Mouse (Mus musculus): ENCODE results near the gene Camk1g. TPM values are rescaled to one million over a fixed set of nuclear protein-coding genes. Genes with fewer than 3 reads are reported as not detected.

The Camk1g gene
- polyA plus RNA-seq, 1 experiment from 2014 or later, result 6.9 TPM

GRCm38 (mm10) chr1:193392266-193392665 is 22.2 kb upstream of the Camk1g start:
- Histone ChIP-seq H3K4me1 (replicated peaks) (peaks cover 46% of the 10 kb centered on the region), H3K9me3 (replicated peaks) (no peaks in the 10 kb centered on the region), H3K9ac (no peak overlapping the region), H3K27ac (ENCODE audit: poor library complexity, severe bottlenecking) (no peak overlapping the region), H3K36me3 (no peaks in the 10 kb centered on the region), H3K27me3 (replicated peaks) (no peaks in the 10 kb centered on the region), H3K4me2 (no peak overlapping the region), H3K4me3 (no peak overlapping the region)
- 84% methylated on average over 3 of the region's 3 CpGs for WGBS
- no peak for ATAC-seq (ENCODE audit: insufficient number of reproducible peaks, low FRiP score)

DNA sequence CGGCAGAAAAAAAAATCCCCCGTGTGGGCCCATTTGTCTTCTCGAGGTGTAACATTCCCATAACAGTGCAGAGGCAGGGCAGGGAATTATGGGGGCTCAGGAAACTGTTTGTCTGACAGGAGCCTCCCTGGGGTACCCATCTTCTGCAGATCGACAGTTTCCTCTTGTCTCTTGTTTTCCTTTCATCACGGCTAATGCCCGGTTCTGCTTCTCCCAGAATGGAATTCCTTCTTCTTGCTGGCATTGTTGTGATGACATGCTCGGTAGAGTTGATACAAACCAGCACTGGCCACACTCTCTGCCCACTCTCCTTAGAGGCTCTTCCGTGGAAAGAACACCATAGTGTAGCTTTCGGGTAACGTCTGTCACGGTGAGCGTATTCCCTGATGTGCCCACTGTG is 19.9 kb upstream of the Camk1g start:
- no peak for ATAC-seq (ENCODE audit: insufficient number of reproducible peaks, low FRiP score)
- no peaks in the 10 kb centered on the region for H3K36me3 ChIP-seq
- H3K4me1 ChIP-seq (replicated peaks), result peaks cover 47% of the 10 kb centered on the region
- peak overlapping the region; percentile 24; the same call in 1 of the 2 replicates for H3K4me2 ChIP-seq
- 18% methylated on average over 12 of the region's 12 CpGs for WGBS
- H3K9ac ChIP-seq, result no peak overlapping the region
- no peaks in the 10 kb centered on the region for H3K9me3 ChIP-seq (replicated peaks)
- peak overlapping the region; percentile 26; the same call in 1 of the 2 replicates for H3K27ac ChIP-seq (ENCODE audit: poor library complexity, severe bottlenecking)
- no peak overlapping the region for H3K4me3 ChIP-seq
- no peaks in the 10 kb centered on the region for H3K27me3 ChIP-seq (replicated peaks)

- WGBS, result 10% methylated on average over 3 of the region's 3 CpGs
- no peak for ATAC-seq (ENCODE audit: insufficient number of reproducible peaks, low FRiP score)
- Histone ChIP-seq H3K36me3 (no peaks in the 10 kb centered on the region), H3K27ac (ENCODE audit: poor library complexity, severe bottlenecking) (peak overlapping the region; percentile 26; the same call in 1 of the 2 replicates), H3K4me2 (no peak overlapping the region), H3K4me3 (no peak overlapping the region), H3K4me1 (replicated peaks) (peaks cover 47% of the 10 kb centered on the region), H3K27me3 (replicated peaks) (no peaks in the 10 kb centered on the region), H3K9me3 (replicated peaks) (no peaks in the 10 kb centered on the region), H3K9ac (no peak overlapping the region; the same call in 1 of the 2 replicates)
Observed at GRCm38 (mm10) chr1:193389505-193389904, 19.4 kb upstream of the Camk1g start.

GRCm38 (mm10) chr1:193387241-193387640 is 17.1 kb upstream of the Camk1g start:
- H3K4me1 ChIP-seq (replicated peaks), result peaks cover 56% of the 10 kb centered on the region
- no peak overlapping the region for H3K4me3 ChIP-seq
- H3K27ac ChIP-seq (ENCODE audit: poor library complexity, severe bottlenecking), result no peak overlapping the region

DNA sequence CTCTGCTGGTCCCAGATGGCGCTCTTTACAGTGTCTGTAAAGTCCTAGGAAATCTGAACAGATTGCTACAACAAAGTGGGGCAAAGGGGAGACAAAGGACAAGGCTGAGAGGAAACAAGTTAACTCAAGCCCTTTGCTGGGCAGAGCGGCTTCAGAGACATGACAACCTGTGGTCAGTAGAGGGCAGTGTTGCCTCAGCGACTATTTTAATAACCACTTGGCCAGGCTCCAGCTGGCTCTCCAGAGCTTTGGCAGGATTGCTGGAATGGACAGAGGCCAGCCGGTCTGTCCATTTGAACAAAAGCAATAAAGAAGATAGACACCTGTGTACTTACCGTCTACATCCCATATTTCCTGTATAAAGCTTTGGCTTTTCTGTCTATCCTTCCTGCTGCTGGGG is 16.0 kb upstream of the Camk1g start:
- Histone ChIP-seq H3K27ac (ENCODE audit: poor library complexity, severe bottlenecking) (no peak overlapping the region), H3K4me1 (replicated peaks) (peaks cover 62% of the 10 kb centered on the region), H3K36me3 (no peaks in the 10 kb centered on the region), H3K9ac (no peak overlapping the region), H3K4me3 (no peak overlapping the region), H3K9me3 (replicated peaks) (no peaks in the 10 kb centered on the region), H3K27me3 (replicated peaks) (no peaks in the 10 kb centered on the region), H3K4me2 (no peak overlapping the region)
- ATAC-seq (ENCODE audit: insufficient number of reproducible peaks, low FRiP score), result no peak
- 5% methylated on average over 5 of the region's 5 CpGs for WGBS

More at GRCm38 (mm10) chr1:193387241-193387640, 17.1 kb upstream of the Camk1g start:
- H3K4me2 ChIP-seq, result no peak overlapping the region
- H3K36me3 ChIP-seq, result no peaks in the 10 kb centered on the region
- no peak for ATAC-seq (ENCODE audit: insufficient number of reproducible peaks, low FRiP score)
- no peak overlapping the region for H3K9ac ChIP-seq
- no peaks in the 10 kb centered on the region for H3K27me3 ChIP-seq (replicated peaks)
- H3K9me3 ChIP-seq (replicated peaks), result no peaks in the 10 kb centered on the region
- WGBS, result 49% methylated on average over 2 of the region's 2 CpGs

GRCm38 (mm10) chr1:193382841-193383462 is 12.9 kb upstream of the Camk1g start:
- no peaks in the 10 kb centered on the region for H3K27me3 ChIP-seq (replicated peaks)
- H3K9ac ChIP-seq, result peak overlapping the region; percentile 50
- peak overlapping the region; percentile 75 for H3K27ac ChIP-seq (ENCODE audit: poor library complexity, severe bottlenecking)
- peak; percentile 38; the same call in 1 of the 2 replicates for ATAC-seq (ENCODE audit: insufficient number of reproducible peaks, low FRiP score)
- 7% methylated on average over 8 of the region's 8 CpGs for WGBS
- H3K4me2 ChIP-seq, result peak overlapping the region; percentile 77
- H3K36me3 ChIP-seq, result no peaks in the 10 kb centered on the region
- H3K4me3 ChIP-seq, result peak overlapping the region; percentile 44
- no peaks in the 10 kb centered on the region for H3K9me3 ChIP-seq (replicated peaks)
- H3K4me1 ChIP-seq (replicated peaks), result peaks cover 34% of the 10 kb centered on the region

- Histone ChIP-seq H3K36me3 (no peaks in the 10 kb centered on the region), H3K27ac (ENCODE audit: poor library complexity, severe bottlenecking) (peak overlapping the region; percentile 75)
Observed at GRCm38 (mm10) chr1:193382435-193382834, 12.3 kb upstream of the Camk1g start.

GRCm38 (mm10) chr1:193381597-193382404 is 11.7 kb upstream of the Camk1g start:
- 0 out of 2 replicates have a peak overlapping the region, but pooled peaks have one; percentile 6 for H3K9ac ChIP-seq
- H3K27ac ChIP-seq (ENCODE audit: poor library complexity, severe bottlenecking), result peak overlapping the region; percentile 75
- peak; percentile 55 for ATAC-seq (ENCODE audit: insufficient number of reproducible peaks, low FRiP score)
- H3K4me1 ChIP-seq (replicated peaks), result peaks cover 25% of the 10 kb centered on the region
- H3K9me3 ChIP-seq (replicated peaks), result no peaks in the 10 kb centered on the region
- no peaks in the 10 kb centered on the region for H3K36me3 ChIP-seq
- H3K4me2 ChIP-seq, result peak overlapping the region; percentile 77
- H3K4me3 ChIP-seq, result peak overlapping the region; percentile 44
- H3K27me3 ChIP-seq (replicated peaks), result no peaks in the 10 kb centered on the region
- 21% methylated on average over 11 of the region's 11 CpGs for WGBS

More at GRCm38 (mm10) chr1:193382435-193382834, 12.3 kb upstream of the Camk1g start:
- H3K9me3 ChIP-seq (replicated peaks), result no peaks in the 10 kb centered on the region
- no peaks in the 10 kb centered on the region for H3K27me3 ChIP-seq (replicated peaks)
- peak overlapping the region; percentile 50 for H3K9ac ChIP-seq
- peaks cover 32% of the 10 kb centered on the region for H3K4me1 ChIP-seq (replicated peaks)
- peak; percentile 76 for ATAC-seq (ENCODE audit: insufficient number of reproducible peaks, low FRiP score)
- 2% methylated on average over 8 of the region's 8 CpGs for WGBS
- H3K4me3 ChIP-seq, result peak overlapping the region; percentile 44
- peak overlapping the region; percentile 77 for H3K4me2 ChIP-seq

GRCm38 (mm10) chr1:193380877-193381276 is 10.8 kb upstream of the Camk1g start:
- Histone ChIP-seq H3K9me3 (replicated peaks) (no peaks in the 10 kb centered on the region), H3K27me3 (replicated peaks) (no peaks in the 10 kb centered on the region), H3K4me1 (replicated peaks) (peaks cover 29% of the 10 kb centered on the region), H3K4me2 (no peak overlapping the region), H3K4me3 (no peak overlapping the region), H3K9ac (no peak overlapping the region), H3K27ac (ENCODE audit: poor library complexity, severe bottlenecking) (no peak overlapping the region), H3K36me3 (no peaks in the 10 kb centered on the region)
- ATAC-seq (ENCODE audit: insufficient number of reproducible peaks, low FRiP score), result no peak
- whole genome bisulfite sequencing, result 83% methylated on average over 5 of the region's 5 CpGs

GRCm38 (mm10) chr1:193379634-193380033 is 9.5 kb upstream of the Camk1g start:
- 78% methylated on average over 6 of the region's 6 CpGs for WGBS
- H3K9me3 ChIP-seq (replicated peaks), result no peaks in the 10 kb centered on the region
- no peak overlapping the region for H3K4me2 ChIP-seq
- H3K27me3 ChIP-seq (replicated peaks), result no peaks in the 10 kb centered on the region
- H3K36me3 ChIP-seq, result no peaks in the 10 kb centered on the region
- H3K9ac ChIP-seq, result no peak overlapping the region
- no peak overlapping the region for H3K4me3 ChIP-seq
- no peak for ATAC-seq (ENCODE audit: insufficient number of reproducible peaks, low FRiP score)
- H3K27ac ChIP-seq (ENCODE audit: poor library complexity, severe bottlenecking), result no peak overlapping the region
- H3K4me1 ChIP-seq (replicated peaks), result peaks cover 31% of the 10 kb centered on the region

GRCm38 (mm10) chr1:193376478-193377134 is 6.5 kb upstream of the Camk1g start:
- no peaks in the 10 kb centered on the region for H3K27me3 ChIP-seq (replicated peaks)
- no peak for ATAC-seq (ENCODE audit: insufficient number of reproducible peaks, low FRiP score)

More at GRCm38 (mm10) chr1:193376478-193377134, 6.5 kb upstream of the Camk1g start:
- Histone ChIP-seq H3K4me3 (no peak overlapping the region), H3K9ac (no peak overlapping the region), H3K9me3 (replicated peaks) (no peaks in the 10 kb centered on the region), H3K36me3 (no peaks in the 10 kb centered on the region), H3K4me1 (replicated peaks) (peaks cover 16% of the 10 kb centered on the region), H3K27ac (ENCODE audit: poor library complexity, severe bottlenecking) (no peak overlapping the region), H3K4me2 (no peak overlapping the region)
- WGBS, result 34% methylated on average over 4 of the region's 4 CpGs
